Mouse (Mus musculus): ENCODE data around the gene Minpp1.

The Minpp1 gene

DNA sequence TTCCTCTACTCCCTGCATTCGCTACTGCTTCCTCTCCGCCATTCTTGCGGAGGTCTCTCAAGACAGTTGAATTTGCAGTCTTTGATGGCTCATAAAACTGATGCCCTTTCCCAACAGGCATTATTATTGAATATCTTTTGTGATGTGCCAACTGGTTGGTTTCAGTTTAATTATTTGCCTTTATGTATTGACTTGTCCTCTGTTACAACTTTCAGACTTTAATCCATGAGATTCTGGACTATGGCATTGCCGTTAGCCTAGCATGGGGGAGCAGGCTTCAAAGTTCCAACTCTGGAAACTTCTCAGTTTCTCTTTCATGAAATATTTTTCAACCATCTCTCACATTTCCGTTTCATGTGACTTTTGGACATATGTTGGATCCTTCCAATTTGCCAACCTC lies 41.6 kb downstream of the Minpp1 start:
- in situ Hi-C loops (cut with MboI) = no loop called here

DNA sequence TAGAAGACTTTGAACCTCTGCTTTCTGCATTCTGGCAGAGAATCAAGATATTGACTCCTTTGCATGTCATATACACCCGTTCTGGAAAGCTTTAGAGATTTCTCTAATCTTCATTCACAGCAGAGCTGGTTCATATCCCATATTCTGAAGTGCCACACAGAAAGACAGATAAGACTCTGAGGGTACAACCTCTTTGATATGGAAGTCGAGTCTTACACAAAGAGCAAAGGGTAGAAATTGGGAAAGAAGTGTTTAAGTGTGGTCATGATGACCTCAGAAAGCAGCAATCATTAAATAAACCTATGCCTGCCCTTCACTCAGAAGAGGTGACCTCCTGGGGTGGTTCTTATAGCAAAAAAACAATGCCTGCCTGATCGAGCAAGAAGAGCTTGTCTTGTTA lies 43.2 kb downstream of the Minpp1 start:
- in situ Hi-C loops (cut with MboI) = no loop called here

- in situ Hi-C loops (cut with MboI) = no loop called here
Observed at GRCm38 (mm10) chr19:32529252-32529942, 43.8 kb downstream of the Minpp1 start.

DNA sequence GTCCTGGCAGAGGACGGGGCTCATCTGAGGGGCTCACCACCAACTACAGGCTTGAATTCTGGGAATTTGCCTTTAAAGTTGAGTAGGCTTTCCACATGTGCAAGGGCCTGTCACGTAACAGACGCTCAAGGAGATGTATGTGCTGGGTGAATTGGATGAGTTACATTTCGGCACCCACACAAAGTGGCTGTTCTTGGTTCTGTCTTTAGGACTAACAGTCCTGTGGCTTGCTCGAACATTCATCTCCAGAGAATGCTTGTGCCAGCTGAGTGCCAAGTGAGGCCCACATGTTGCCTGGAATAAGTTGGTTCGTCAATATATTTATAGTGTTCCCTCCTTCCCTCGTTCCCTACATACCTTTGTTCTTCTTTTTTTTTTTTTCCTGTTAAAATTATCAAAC lies 44.7 kb downstream of the Minpp1 start:
- in situ Hi-C loops (cut with MboI) = no loop called here

GRCm38 (mm10) chr19:32532331-32532730 lies 46.8 kb downstream of the Minpp1 start:
- in situ Hi-C loops (cut with MboI) = no loop called here

DNA sequence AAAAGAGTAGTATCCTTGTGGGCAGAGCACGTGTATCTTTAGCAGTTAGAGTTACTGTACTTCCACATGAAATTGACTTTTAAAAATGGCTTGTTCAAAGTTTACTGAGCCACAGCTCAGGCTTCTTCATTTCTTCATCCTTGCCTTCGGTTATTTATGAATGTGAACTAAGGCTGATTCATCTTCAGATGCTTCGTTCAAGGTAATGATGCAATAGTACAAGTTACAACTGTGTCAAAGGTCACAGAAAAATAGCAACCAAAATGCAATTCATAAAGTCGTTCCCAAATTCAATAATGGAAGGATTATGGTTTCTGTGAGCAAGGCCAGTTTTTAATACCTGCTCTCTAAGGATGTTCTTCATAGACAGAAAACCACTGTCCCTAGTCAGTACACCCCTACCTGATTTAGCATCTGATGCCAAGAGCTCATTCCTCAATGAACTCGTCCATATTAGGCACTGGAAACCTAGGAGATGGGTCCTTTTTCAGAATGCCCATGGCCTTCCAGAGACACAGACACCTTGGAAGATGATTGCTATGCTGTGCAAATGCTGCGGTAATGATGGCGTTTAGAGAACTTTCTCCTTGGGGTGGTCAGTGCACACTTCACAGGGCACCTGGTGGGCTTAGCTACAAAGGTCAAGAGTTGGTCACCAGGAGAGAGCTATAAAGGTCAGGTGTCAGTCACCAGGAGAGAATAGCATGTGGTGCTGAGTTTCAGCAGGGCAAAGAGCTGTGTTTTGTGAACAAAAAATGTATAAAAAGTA lies 47.4 kb downstream of the Minpp1 start:
- in situ Hi-C loops (cut with MboI) = no loop called here

GRCm38 (mm10) chr19:32534887-32535286 lies 49.3 kb downstream of the Minpp1 start:
- in situ Hi-C loops (cut with MboI) = no loop called here

DNA sequence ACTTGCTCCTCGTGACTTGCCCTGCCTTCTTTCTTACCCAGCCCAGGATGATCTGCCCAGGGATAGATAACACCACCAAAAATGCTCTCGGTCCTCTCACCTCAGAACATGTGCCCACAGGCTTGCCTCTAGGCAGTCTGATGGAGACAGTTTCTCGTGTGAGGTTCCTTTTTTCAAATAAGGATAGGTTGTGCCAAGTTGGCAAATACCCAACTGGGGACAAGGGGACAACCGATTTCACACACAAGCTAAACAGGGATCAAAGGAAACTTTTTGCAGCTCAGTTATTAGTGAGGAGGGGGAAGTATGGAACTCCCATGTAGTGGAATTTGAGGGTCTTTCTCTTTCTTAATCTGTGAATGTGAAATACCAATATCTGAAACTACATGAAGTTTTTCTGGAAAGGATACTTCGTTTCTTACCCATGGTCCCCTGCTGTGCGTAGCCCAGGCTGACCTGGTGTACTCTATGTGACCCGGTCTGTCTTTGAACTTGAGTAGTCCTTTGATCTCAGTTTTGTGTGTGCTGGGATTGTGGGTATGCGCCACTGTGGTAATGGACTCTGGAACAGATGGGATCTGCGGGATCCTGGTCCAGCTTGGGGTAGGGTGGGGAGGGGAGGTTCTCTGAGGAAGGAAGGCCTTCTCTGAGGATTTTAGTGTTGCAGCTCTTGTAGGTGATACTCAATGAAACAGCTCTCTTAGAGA lies 57.4 kb downstream of the Minpp1 start:
- in situ Hi-C loops (cut with MboI) = no loop called here

DNA sequence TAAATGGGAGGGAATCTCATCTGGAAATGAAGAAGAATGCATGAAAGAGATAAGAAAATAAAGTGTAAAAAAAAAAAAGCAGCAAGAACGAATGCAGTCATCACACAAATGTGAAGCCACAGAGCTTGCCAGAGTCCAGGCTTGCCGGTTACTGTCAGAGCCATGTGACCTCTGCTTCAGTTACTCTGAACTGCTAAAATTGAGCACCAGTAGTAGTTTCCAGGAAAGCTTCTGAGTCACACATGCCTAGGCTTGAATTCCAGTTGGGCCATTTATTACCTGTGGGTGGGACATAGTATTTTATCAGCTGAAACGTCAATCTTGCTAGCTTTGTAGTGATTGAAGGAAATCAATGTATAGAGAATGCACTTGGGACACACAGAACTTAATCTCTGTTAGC lies 61.8 kb downstream of the Minpp1 start:
- in situ Hi-C loops (cut with MboI) = no loop called here

DNA sequence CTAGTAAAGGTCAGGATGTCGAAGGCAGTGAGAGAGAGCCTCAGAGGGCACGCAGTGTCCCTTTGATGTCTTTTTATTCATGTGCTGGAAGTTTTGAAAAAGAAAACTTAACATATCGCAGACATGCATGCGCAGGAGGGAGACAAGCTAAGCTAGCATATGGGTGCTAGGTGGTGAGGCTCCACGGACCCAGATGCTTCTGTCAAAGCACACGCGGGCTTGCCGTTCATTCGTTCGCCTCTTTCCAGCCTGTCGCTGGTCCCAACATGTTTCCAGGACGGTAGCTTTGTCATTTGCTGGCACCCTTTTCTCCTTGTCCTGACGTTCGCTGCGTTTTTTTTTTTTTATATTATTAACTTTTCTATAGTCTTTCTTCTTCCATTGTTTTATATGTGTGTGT lies 62.6 kb downstream of the Minpp1 start:
- in situ Hi-C loops (cut with MboI) = no loop called here

GRCm38 (mm10) chr19:32550446-32550845 lies 64.9 kb downstream of the Minpp1 start:
- in situ Hi-C loops (cut with MboI) = no loop called here

DNA sequence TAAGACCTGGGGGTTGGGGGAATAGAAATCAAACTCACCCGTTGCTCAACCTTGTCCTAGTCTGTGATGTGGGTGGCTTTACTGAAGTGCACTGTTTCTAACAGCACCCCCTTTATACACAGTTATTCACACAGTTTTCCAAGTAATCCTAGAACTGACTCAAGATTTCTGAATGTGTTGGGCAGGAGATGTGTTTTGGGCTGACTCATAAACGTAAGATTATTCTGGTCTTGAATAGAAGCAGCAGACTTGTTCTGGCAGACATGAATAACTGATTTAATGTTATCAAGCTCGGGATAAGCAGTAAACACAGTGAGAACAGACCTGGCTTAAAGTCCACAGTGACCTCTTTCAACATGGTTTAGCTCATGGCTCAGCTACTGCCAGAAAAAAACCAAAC lies 65.9 kb downstream of the Minpp1 start:
- in situ Hi-C loops (cut with MboI) = no loop called here

DNA sequence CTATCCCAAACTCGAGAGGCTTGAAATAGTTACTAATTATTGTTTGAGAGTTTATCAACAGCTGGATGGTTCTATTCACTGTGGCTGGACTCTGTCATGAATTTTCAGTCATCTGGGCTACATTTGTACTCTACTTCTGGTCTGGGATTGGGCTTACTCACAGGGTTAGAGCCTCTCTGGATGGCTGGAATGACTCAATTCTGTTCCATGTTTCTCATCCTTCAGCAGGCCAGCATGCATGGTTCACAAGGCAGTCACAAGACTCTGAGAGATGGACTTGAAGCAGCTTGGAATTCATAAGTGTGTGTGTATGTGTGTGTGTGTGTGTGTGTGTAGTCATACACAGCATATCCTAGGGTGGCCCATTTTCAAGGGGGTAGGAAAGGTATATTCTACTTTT lies 66.5 kb downstream of the Minpp1 start:
- in situ Hi-C loops (cut with MboI) = no loop called here

DNA sequence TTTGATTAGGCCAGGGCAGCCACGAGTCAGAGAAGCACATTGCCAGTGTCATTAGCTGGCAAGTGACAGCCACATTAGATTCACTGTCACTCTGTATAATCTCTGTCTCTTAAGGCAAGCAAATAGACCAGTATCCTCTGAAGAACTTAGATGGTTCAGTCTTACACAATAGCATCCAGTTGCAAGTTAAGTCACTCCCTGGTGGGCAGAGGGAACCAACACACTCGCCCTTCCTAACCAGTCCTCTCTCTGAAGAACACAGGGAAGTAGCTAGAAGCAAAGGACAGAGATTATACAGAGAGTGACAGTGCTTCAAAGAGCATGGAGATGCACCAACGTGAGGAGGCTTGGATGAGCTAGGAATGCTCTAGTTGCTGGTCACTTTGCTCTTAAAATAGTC lies 67.7 kb downstream of the Minpp1 start:
- in situ Hi-C loops (cut with MboI) = no loop called here

GRCm38 (mm10) chr19:32555257-32555656 lies 69.7 kb downstream of the Minpp1 start:
- in situ Hi-C loops (cut with MboI) = no loop called here
